Mouse (Mus musculus) ES-E14 (cell line): Measurements from ENCODE around the gene Ugt1a1.

Experiments
- CHD2 ChIP-seq: IDR thresholded peaks from 2 replicates; pipeline ENCODE4 v1.6.1; 2014; ENCODE audit warnings: mild to moderate bottlenecking, low read depth, low read length, inconsistent platforms
- HCFC1 ChIP-seq: IDR thresholded peaks from 2 replicates; pipeline ENCODE4 v1.6.1; 2012; ENCODE audit warnings: low read length, inconsistent platforms, borderline replicate concordance; ENCODE audit not compliant: insufficient read depth
- MAFK ChIP-seq: IDR thresholded peaks from 2 replicates; pipeline ENCODE4 v1.6.1; 2014; ENCODE audit warnings: mild to moderate bottlenecking, low read depth, low read length, inconsistent platforms; ENCODE audit not compliant: insufficient read depth
- ZC3H11A ChIP-seq: IDR thresholded peaks from 2 replicates; pipeline ENCODE4 v1.6.1; 2012; ENCODE audit warnings: low read depth, mild to moderate bottlenecking, inconsistent platforms, low read length, borderline replicate concordance
- ZNF384 ChIP-seq: IDR thresholded peaks from 2 replicates; pipeline ENCODE4 v1.6.1; 2012; ENCODE audit warnings: low read depth, low read length, inconsistent platforms

DNA sequence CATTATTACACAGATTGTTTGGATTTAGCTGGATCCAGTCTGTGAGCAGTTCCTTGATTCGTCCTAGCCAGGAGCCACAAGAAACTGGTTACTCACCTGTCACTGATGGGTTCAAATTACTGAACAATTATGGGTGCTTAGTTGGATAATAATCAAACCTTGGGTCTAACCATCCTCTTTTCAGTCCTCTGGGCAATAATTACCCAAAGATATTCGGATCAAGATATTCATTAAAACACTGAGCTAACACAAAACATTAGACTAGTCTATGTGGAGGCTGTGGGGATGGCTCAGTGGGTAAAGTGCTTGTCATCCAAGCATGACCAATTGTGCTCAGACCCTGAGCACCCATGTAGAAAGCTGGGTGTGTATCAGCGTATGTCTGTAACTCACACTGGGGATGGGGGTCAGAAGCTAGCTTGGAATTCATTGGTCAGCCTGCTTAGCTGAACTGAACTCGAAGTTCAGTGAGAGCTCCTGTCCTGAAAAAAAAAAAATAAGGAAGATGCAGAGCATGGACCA is 24.2 kb downstream of the Ugt1a1 start:
- TF ChIP-seq HCFC1 = no peak
- TF ChIP-seq CHD2 = no peak
- no peak for TF ChIP-seq ZC3H11A
- no peak for TF ChIP-seq MAFK
- TF ChIP-seq ZNF384 = no peak
